Mouse (Mus musculus) brain, adult 2 months (tissue): ENCODE measurements around the gene Ubash3a.

Source experiments
- DNase-seq: peaks from one replicate; pipeline ENCODE4 v3.0.0; 2011; ENCODE audit warnings: low read depth, low spot score

Gene Ubash3a

GRCm38 (mm10) chr17:31216068-31216955 is 8.6 kb downstream of the Ubash3a start:
- DNase-seq = peak; percentile 7

DNA sequence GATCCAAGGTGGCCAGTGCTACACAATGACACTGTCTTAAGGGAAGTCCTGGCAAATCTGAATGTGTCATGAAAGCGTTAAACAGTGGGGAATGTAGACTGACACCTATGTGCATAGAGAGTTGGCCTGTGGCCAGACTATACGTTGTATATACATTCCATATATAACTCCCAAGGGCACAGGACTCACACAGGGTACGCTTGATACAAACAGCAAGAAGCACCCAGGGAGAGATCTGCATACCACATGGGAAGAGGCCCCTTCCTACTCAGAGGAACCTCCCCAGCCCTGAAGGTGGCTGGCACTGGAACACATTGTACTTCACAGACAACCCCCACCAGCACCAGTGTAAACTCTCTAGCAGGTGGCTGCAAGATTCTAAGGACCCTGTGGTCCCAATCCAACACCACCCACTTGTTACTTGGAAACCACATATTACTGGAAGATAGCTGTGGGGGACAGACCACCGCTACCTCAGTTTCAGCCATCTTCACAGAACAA is 15.2 kb downstream of the Ubash3a start:
- no peak for DNase-seq

DNA sequence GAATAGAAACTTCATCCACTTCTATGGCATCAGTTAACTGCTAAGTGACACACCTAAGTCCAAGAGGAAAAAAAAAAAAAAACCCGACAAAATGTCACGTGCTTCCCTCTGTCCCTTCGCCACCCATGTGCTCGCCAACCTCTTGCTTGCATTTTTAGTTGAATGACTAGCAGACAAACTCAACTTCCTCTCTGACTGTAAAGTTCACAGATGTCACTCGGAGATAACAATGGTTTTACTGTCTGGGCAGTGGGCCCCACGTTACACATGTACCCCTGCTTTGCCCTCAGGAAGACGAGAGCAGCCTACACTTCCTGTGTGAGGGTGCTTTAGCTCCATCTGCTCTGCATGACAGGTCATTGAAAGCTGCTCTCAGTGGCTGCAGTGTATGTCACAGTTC is 16.2 kb downstream of the Ubash3a start:
- DNase-seq = no peak

DNA sequence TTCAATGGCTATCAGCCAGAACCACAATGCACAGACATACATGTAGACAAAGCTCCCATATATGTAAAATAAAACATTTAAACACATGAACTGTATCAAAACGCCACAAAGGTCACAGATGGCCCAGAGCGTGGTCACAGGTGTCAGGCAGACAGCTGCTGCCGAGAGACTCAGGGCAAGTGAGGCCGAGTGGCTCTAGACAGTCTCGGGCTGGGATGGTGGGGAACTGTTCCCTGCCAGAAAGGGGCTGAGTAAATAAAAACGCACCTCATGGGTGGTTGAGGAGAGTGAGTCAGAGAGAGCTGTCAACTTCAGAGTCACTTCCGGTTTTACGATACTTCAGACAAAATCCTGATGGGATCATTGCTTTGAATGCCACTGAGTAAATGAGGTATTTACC is 16.9 kb downstream of the Ubash3a start:
- no peak for DNase-seq

DNA sequence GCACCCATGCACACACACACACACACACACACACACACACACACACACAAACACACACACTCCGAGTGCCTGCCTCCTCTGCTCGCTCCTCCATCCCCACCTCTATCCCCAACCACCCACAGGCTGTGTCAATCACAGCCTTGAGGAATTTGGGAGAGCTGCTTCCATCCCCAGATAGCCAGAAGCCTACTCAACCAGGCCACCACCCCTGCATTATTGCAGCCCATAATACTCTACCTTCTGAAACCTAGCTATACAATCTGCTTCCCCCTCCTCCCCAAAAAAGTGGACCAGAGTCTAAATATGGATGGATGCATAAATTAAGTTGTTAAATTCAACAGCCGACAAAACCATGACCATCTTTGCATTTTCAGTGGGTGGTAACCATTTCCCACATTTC is 18.7 kb downstream of the Ubash3a start:
- DNase-seq = peak; percentile 29

- DNase-seq = no peak
Measured at GRCm38 (mm10) chr17:31226931-31227330, 19.3 kb downstream of the Ubash3a start.

- no peak for DNase-seq
Measured at GRCm38 (mm10) chr17:31231780-31232179, 24.1 kb downstream of the Ubash3a start.

DNA sequence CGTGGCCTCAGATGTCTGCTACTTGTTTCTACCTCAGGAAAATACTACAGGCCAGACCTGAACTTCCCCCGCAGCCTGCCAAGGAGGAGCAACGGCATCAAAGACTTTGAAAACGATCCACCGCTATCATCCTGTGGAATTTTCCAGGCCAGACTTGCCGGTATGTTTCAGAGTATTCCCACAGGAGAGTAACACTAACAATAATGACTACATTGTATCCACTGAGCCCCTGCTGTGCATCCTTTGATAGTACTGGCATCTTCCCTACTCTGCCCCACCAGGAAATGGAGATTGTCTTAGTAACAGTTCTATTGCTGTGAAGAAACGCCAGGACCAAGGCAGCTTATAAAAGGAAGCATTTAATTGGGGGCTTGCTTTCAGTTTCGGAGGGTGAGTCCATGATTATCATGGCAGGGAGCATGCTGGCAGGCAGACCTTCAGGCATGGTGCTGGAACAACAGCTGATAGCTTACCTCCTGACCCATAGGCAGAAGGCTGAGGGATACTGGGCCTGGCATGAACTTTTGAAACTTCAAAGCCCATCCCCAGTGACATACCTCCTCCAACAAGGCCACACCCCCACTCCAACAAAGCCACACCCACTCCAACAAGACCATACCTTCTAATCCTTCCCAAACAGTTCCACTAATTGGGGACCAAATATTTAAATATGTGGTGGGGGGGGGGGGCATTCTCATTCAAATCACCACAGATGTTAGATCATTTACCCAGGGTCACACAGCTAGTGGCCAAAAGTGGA is 24.8 kb downstream of the Ubash3a start:
- DNase-seq = peak; percentile 15

DNA sequence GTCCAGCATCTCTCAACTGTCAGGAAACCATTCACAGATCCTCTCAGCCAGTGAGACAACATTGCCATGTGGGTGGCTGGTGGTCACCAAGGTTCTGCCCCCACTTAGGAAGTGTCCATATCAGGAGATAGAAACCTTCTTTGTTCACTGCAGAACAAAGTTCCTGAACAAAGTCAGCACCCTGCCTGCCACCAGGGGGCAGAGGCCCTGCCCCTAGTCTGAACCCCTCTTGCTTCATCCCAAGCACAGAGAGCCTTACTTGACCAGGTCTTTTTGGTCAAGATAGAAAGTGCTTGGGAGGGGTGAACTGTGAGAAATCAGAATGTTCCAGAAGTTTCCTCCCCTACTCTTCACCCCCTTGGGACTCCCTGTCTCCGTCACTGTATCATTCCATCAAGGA is 28.2 kb downstream of the Ubash3a start:
- DNase-seq = no peak

GRCm38 (mm10) chr17:31238234-31239020 is 30.8 kb downstream of the Ubash3a start:
- no peak for DNase-seq

GRCm38 (mm10) chr17:31241156-31241555 is 33.5 kb downstream of the Ubash3a start:
- no peak for DNase-seq

- no peak for DNase-seq
Measured at GRCm38 (mm10) chr17:31242764-31243163, 35.1 kb downstream of the Ubash3a start.

- no peak for DNase-seq
Measured at GRCm38 (mm10) chr17:31245321-31245720, 37.6 kb downstream of the Ubash3a start.

- DNase-seq = no peak
Measured at GRCm38 (mm10) chr17:31247144-31247543, 39.5 kb downstream of the Ubash3a start.

GRCm38 (mm10) chr17:31253951-31254350 is 46.3 kb downstream of the Ubash3a start:
- DNase-seq = no peak

GRCm38 (mm10) chr17:31254463-31254931 is 46.8 kb downstream of the Ubash3a start:
- DNase-seq = peak; percentile 94

DNA sequence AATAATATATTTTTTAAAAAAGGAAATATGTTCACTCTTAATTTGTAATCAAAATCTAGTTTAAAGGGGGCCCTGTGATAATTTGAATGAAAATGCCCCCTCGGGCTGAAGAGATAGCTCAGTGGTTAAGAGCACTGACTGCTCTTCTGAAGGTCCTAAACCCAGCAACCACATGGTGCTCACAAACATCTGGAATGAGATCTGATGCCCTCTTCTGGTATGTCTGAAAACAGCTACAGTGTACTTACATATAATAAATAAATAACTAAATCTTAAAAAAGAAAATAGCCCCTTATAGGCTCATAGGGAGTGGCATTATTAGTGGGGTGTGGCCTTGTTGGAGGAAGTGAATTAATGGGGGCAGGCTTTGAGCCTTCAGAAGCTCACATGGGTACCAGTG is 49.5 kb downstream of the Ubash3a start:
- DNase-seq = no peak

DNA sequence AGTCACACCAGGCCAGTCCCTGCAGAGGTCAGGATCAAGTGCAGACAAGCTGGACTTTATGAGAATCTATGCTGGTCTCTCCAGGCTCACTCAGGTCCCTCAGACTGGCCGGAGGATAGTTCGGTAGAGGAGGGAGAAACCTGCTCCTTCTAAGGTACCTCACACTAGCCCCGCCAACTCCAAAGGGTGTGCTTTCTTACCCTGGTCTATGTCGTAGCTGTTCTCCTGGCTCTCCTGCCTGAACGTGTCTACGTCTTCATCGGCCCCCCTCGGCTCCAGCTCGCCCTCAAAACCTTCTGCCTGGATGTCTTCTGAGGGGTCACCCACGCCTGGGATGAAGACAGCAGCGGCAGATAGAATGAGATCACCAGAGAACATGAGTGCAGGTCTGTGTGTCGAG is 50.2 kb downstream of the Ubash3a start:
- DNase-seq = no peak

DNA sequence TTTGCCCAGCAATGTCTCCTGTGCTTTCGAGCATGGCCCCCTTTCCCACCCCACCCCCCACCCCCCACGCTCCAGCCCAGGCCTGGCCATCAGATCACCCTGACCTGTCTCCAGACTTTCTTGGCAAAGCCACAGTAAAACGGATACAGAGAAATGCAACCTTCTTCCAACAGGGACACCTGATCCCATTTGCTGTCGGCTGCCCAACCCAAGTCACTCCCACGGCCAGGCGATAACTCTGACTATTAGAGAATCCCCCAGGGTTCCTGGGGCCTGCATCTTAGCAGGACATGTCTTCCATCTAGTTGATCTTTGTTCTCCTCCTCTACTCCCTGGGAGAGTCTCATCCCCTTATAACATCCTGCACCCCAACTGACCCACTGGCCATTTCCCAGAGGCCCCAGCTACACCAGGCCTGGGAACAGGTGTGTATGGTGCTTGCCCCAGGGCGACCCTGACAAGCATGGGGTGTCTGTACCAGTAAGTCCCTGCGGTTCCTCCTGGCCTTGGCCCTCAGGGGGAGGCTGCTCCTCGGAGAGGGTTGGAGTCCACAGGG is 50.7 kb downstream of the Ubash3a start:
- DNase-seq = no peak

DNA sequence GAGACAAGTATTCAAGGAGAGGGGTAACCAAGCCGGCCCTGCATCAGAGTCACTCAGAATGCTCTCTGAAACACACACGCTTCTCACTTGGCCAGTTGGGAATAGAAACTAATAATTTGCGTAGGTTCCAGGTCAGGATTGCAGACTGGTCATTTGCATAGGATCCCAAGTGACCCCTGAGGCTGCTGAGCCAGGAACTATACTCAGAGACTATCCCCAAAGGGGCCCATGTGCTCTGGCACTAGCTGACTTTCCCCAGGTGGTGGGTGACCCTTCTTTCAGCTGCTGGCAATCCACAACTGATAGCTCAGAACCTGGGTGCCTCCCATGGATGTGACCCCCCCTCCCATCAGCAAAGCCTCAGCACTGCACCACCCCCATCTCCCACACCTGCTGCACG is 51.5 kb downstream of the Ubash3a start:
- DNase-seq = no peak

DNA sequence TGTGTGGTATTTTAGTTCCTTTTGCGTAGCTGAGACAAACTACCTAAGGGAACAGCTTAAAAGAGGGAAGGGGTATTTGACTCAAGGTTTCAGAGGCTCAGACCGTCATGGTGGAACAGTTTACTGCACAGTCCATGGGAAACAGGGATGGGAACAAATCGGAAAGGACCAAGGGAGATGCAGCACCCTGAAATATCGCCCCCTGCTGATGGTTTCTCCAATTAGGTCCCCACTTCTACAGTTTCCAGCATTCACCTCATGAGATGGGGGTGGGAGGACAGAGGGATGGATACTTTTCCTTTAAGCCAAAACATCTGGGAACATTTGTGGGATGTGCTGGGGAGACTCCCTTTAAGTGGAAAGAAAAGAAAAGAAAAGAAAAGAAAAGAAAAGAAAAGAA is 52.2 kb downstream of the Ubash3a start:
- peak; percentile 10 for DNase-seq
